Mouse (Mus musculus) heart, embryonic 15.5 days (tissue): ENCODE results near the gene Syce1l. TPM values are rescaled to one million over a fixed set of nuclear protein-coding genes. Genes with fewer than 3 reads are reported as not detected.

Experiments
- ATAC-seq: fragments of 200-750 bp; cut with Nextera tagmentation; replicated peaks from 2 replicates; pipeline ENCODE4 v1.8.0; 2017; ENCODE audit warnings: low read depth, moderate TSS enrichment; ENCODE audit not compliant: insufficient number of reproducible peaks, insufficient read depth, low FRiP score
- H3K27ac ChIP-seq: fragments of 300-500 bp; sonication (generic); 2 replicates; pipeline ENCODE4 v1.5.1; 2015; ENCODE audit warnings: mild to moderate bottlenecking, inconsistent platforms
- H3K27me3 ChIP-seq: fragments of 300-500 bp; sonication (generic); 2 replicates; pipeline ENCODE4 v1.6.1; 2015; ENCODE audit warnings: inconsistent platforms
- H3K36me3 ChIP-seq: fragments of 300-500 bp; sonication (generic); 2 replicates; pipeline ENCODE4 v1.6.1; 2015; ENCODE audit warnings: mild to moderate bottlenecking, inconsistent platforms
- H3K4me1 ChIP-seq: fragments of 300-500 bp; sonication (generic); replicated peaks from 2 replicates; pipeline ENCODE4 v1.6.1; 2015; ENCODE audit warnings: inconsistent platforms
- H3K4me2 ChIP-seq: fragments of 300-500 bp; sonication (generic); 2 replicates; pipeline ENCODE4 v1.6.1; 2015; ENCODE audit warnings: inconsistent platforms, mild to moderate bottlenecking, moderate library complexity
- H3K4me3 ChIP-seq: fragments of 300-500 bp; sonication (generic); 2 replicates; pipeline ENCODE4 v1.5.1; 2015; ENCODE audit warnings: mild to moderate bottlenecking, inconsistent platforms
- H3K9ac ChIP-seq: fragments of 300-500 bp; sonication (generic); 2 replicates; pipeline ENCODE4 v1.6.1; 2015; ENCODE audit warnings: mild to moderate bottlenecking, inconsistent platforms
- H3K9me3 ChIP-seq: fragments of 300-500 bp; sonication (generic); replicated peaks from 2 replicates; pipeline ENCODE4 v1.6.1; 2016; ENCODE audit warnings: inconsistent platforms
- WGBS: fragments of 180-500 bp; shearing (Covaris S2); methylation state at CpG from one replicate; pipeline ENCODE4 v1.1.7; 2015; ENCODE audit warnings: mixed read lengths; 5-methylcytosine and 5-hydroxymethylcytosine counted together
- polyA plus RNA-seq: library from polyadenylated mRNA; unstranded; fragments of >200 nt; fragmentation: Nextera tagmentation; extraction: Ambion mirVana; gene quantifications from 2 replicates; pipeline ENCODE4 v1.2.1, GENCODE M21; 2015

Gene Syce1l
- polyA plus RNA-seq, 1 experiment from 2014 or later: not detected

DNA sequence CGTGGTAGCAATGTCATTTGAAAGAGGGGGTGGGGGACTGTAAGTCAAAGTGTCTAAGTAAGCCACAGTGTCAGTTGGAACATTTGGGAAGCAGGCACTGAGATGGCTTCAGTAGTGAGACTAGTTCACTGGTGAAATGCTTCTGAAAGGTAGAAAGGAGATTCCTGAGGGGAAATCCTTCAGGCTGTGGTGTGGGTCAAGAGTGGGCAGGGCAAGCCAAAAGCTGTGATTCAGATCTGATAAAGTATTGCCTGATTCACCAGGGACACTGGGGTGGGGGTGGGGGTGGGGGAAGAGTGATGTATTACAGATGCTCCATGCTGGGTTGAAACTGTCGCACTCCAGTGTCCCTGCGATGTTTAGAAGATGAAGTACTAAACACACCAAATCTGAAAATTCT is 31.6 kb downstream of the Syce1l start:
- H3K27ac ChIP-seq: no peak overlapping the region
- H3K9ac ChIP-seq: no peak overlapping the region
- 54% methylated on average over 3 of the region's 3 CpGs for WGBS
- H3K9me3 ChIP-seq: no peaks in the 10 kb centered on the region
- no peak overlapping the region for H3K4me3 ChIP-seq
- no peak overlapping the region for H3K4me2 ChIP-seq
- ATAC-seq: no peak
- no peaks in the 10 kb centered on the region for H3K36me3 ChIP-seq
- H3K27me3 ChIP-seq: no peaks in the 10 kb centered on the region
- no peaks in the 10 kb centered on the region; the same call in 1 of the 2 replicates for H3K4me1 ChIP-seq

DNA sequence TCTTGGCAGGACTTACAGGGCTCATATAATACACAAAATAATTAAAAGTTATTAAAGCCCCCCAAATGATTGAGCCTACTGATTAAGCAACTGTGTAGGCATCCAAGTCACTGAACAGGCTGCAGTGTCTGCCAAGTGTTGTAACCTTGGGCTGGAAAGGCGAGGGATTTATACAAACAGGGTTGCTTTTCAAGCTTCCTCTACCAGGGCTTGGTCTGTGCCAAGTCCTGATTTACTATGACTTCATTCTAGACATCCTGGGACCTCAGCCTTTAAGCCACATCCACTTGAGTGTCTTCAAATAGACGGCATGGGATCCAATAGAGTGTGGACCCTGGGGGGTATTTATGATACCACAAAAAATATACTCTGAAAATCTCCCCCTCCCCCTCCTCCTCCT is 32.3 kb downstream of the Syce1l start:
- no peak for ATAC-seq
- Histone ChIP-seq H3K27ac (no peak overlapping the region), H3K4me1 (no peaks in the 10 kb centered on the region), H3K4me3 (no peak overlapping the region), H3K9ac (no peak overlapping the region), H3K27me3 (no peaks in the 10 kb centered on the region), H3K9me3 (no peaks in the 10 kb centered on the region), H3K4me2 (no peak overlapping the region), H3K36me3 (no peaks in the 10 kb centered on the region)
- WGBS: 62% methylated on average over 2 of the region's 2 CpGs

DNA sequence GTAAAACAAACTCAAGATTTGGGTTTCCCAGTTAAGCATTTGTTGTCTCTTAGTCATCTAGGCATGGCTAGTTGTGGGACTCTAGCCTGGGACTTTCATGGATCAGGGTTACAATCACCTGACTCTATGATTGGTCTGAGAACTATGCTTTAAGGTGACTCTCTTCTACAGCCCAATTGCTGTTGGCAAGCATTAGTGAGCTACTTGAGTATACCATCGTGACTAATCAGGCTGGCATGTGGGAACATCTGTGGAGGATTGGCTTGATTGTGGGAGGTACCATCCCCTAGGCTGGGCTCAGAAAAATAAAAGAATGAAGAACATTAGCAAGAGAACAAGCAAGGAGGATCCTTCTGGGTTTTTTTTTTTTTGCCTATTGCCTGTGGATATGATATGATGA is 33.8 kb downstream of the Syce1l start:
- WGBS: 78% methylated on average over 1 of the region's 1 CpGs
- H3K36me3 ChIP-seq: no peaks in the 10 kb centered on the region

DNA sequence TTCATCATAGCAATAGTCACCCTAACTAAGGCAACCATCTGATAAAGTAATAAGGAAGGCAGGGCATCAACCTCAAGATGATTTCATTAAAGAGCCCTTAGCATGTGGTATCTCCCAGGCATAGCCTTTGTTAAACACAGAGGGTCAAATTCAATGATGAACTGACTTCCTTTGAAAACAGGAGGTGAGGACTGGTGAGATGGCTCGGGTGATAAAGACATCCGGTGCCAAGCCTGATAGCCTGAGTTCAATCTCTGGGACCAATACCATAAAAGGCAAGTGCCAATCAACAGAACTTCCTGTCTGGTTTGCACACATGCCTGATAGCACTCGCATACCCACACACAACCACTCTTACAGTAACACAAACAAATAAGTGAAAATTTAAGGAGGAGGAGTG is 36.3 kb downstream of the Syce1l start:
- WGBS: 39% methylated on average over 3 of the region's 3 CpGs
- H3K9me3 ChIP-seq: no peaks in the 10 kb centered on the region
- no peak overlapping the region for H3K4me3 ChIP-seq
- no peak overlapping the region for H3K27ac ChIP-seq
- H3K4me1 ChIP-seq: no peaks in the 10 kb centered on the region
- no peak overlapping the region for H3K4me2 ChIP-seq
- ATAC-seq: no peak
- H3K9ac ChIP-seq: no peak overlapping the region
- no peaks in the 10 kb centered on the region for H3K36me3 ChIP-seq
- no peaks in the 10 kb centered on the region for H3K27me3 ChIP-seq

More for the DNA sequence above, 33.8 kb downstream of the Syce1l start:
- Histone ChIP-seq H3K4me3 (no peak overlapping the region), H3K9me3 (no peaks in the 10 kb centered on the region), H3K4me2 (no peak overlapping the region), H3K9ac (no peak overlapping the region), H3K27ac (no peak overlapping the region), H3K4me1 (no peaks in the 10 kb centered on the region), H3K27me3 (no peaks in the 10 kb centered on the region)
- no peak for ATAC-seq

DNA sequence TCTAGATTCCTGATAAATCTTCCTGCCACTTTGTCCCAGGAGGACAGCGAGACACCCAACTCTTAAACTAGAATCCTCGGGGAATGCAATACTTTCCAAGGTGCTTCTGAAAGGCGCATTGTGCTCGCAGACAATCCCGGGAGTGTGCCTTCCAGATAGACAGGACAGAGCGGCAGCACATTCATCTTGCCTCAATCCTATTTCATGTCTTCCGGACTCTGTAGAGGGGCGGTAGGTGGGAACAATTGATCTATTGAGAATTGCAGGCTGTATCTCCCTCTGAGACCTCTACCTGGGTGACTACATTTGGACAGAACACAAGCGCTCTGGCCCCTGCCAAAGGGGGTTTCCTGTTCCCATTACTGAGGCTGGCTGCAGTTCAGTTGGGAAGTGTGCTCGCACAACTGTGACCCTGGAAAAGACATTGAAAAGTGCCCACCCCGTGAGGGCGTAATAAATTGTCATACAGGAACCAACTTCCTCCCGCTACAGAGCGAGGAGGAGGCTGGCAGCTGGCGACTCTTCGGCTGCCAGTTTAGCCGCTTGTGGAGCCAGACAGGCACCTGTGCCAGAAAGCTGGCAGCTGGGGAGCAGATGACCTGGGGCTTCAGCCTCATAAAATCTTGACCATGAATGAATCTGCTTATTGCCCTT is 45.0 kb downstream of the Syce1l start:
- Histone ChIP-seq H3K27me3 (no peaks in the 10 kb centered on the region), H3K4me3 (no peak overlapping the region), H3K27ac (no peak overlapping the region), H3K4me2 (no peak overlapping the region), H3K9ac (no peak overlapping the region), H3K9me3 (no peaks in the 10 kb centered on the region), H3K36me3 (no peaks in the 10 kb centered on the region), H3K4me1 (no peaks in the 10 kb centered on the region)
- WGBS: 63% methylated on average over 17 of the region's 17 CpGs
- ATAC-seq: no peak

DNA sequence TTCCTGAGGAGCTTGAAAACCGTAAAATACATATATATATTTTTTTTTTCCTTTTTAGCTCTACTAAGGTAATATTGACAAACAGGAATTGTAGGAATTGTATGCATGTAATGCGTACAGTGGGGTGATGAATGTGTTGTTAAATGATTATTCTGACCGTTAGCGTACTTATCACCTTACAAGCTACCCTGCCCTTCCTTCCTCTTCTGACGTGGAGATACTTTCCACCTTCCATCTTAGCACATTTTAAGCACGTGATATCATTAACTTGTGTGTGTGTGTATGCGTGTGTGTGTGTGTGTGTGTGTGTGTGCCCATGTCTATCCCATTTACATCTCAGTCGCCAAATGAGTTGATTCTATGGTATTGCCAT is 45.5 kb downstream of the Syce1l start:
- 71% methylated on average over 8 of the region's 8 CpGs for WGBS
- H3K9me3 ChIP-seq: no peaks in the 10 kb centered on the region
- H3K4me2 ChIP-seq: no peak overlapping the region
- no peaks in the 10 kb centered on the region for H3K27me3 ChIP-seq
- H3K36me3 ChIP-seq: no peaks in the 10 kb centered on the region
- no peak for ATAC-seq
- H3K4me3 ChIP-seq: no peak overlapping the region
- H3K9ac ChIP-seq: no peak overlapping the region
- no peaks in the 10 kb centered on the region for H3K4me1 ChIP-seq
- no peak overlapping the region for H3K27ac ChIP-seq

DNA sequence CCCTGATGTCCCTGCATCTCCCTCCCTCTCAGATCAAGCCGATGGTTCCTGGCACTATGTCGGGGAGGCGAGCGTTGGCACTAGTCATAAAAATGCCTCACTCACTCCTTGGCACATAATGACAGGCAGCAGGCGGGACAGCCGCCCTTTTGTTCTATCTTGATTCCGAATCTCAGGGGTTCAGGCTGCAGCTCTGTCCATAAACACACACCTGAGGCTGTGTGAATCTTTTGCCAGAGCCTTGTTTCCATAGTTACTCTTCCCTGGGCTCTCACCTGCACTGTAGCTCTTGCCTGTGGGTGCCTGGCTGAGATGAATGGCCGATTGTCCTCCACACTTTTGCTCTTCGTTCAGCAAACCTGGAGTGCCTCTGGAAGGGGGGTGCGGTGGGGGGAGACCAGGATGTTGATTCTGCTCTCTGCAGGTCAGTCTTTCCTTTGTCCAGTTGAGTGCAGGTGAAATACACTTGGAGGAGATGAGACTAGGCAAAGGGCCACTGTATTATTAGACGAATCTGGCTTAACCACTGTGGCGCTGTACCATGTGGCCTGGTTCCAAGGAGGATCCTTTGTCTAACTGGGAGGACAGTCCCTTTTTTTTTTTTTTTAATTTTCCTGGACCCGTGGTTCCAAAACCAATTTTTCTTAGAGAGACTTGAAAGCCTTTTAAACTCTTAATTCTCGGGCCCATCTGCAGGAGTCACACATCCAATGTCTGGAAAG is 48.8 kb downstream of the Syce1l start:
- Histone ChIP-seq H3K9ac (no peak overlapping the region), H3K4me2 (no peak overlapping the region), H3K27me3 (no peaks in the 10 kb centered on the region), H3K9me3 (no peaks in the 10 kb centered on the region), H3K27ac (no peak overlapping the region), H3K4me1 (no peaks in the 10 kb centered on the region), H3K36me3 (no peaks in the 10 kb centered on the region), H3K4me3 (no peak overlapping the region)
- ATAC-seq: no peak
- WGBS: 74% methylated on average over 14 of the region's 14 CpGs

DNA sequence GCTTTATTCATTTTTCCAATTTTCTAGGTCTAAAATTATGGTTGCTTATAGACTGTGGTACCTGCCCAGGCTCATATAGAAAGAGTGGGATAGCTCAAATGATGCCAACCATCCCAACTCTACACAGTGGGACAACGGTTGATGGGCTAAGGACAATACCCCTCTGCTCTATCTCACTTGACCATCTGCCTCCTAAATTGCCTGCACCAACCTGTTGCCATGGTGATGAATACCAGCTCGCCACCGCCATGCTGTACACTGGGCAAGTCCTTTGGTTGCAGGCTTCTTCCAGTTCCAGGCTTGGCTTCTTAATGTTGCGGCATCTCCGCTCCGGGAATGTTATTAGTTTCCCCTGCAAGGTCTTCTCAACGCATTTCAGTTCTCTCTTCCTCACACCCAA is 62.0 kb downstream of the Syce1l start:
- no peaks in the 10 kb centered on the region for H3K4me1 ChIP-seq
- H3K4me3 ChIP-seq: no peak overlapping the region
- no peak overlapping the region for H3K4me2 ChIP-seq
- 77% methylated on average over 7 of the region's 7 CpGs for WGBS
- H3K27ac ChIP-seq: no peak overlapping the region
- no peaks in the 10 kb centered on the region for H3K27me3 ChIP-seq
- no peak overlapping the region for H3K9ac ChIP-seq
- H3K9me3 ChIP-seq: no peaks in the 10 kb centered on the region
- no peaks in the 10 kb centered on the region for H3K36me3 ChIP-seq
- no peak for ATAC-seq

Other genes with a start within 250 kb of the Syce1l start
- 3.9 and 5.5 TPM in 2 replicates for gene Mon1b, start 7.6 kb upstream of the Syce1l start, polyA plus RNA-seq
- gene Adamts18, start 205.5 kb downstream of the Syce1l start, polyA plus RNA-seq: 0.88 and 2.0 TPM in 2 replicates